Mouse (Mus musculus) cortical plate, adult 2 months (tissue): Measurements from ENCODE around the gene Chd9.

Experiments used
- CTCF ChIP-seq: fragments of 200-500 bp; IDR thresholded peaks from 2 replicates; pipeline ENCODE4 v1.5.1; 2011; ENCODE audit warnings: mild to moderate bottlenecking, control low read depth, low read length; ENCODE audit not compliant: insufficient read depth; ENCODE audit errors: extremely low read depth
- POLR2A ChIP-seq: fragments of 200-500 bp; IDR thresholded peaks from 2 replicates; pipeline ENCODE4 v1.6.1; 2011; ENCODE audit warnings: mild to moderate bottlenecking, low read length, control low read depth; ENCODE audit not compliant: insufficient read depth; ENCODE audit errors: extremely low read depth

DNA sequence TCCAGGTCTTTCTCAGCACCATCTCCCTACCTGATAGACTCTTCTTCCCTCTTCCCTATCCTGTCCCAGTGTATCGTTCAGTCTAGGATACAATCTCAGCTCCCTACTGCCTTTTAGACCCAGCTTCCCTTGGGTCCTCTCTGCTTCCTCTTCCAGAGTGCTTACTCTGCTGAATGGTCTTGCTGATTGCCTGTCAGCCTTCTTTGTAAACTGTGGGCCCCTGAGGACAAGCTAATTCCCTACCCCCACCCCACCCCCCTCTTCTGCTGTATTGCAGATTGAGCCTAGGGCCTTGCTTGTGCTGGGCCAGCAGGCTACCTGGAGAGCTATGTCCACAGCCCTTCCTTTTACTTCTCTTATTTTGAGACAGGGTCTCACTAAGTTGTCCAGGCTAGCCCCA is 28.8 kb downstream of the Chd9 start:
- TF ChIP-seq CTCF (no peak), POLR2A (no peak)
